Mouse (Mus musculus) CH12.LX (cell line): ENCODE data around the gene Htra1. TPM values are rescaled to one million over a fixed set of nuclear protein-coding genes. Genes with fewer than 3 reads are reported as not detected.

Source experiments
- DNase-seq: peaks from one replicate; pipeline ENCODE4 v3.0.0-alpha.2; 2013; ENCODE audit errors: extremely low read depth
- H3K27ac ChIP-seq: 2 replicates; pipeline ENCODE4 v1.5.1; 2012; ENCODE audit warnings: low read depth, mild to moderate bottlenecking, control low read depth, moderate library complexity; ENCODE audit not compliant: insufficient read depth
- H3K27me3 ChIP-seq: replicated peaks from 2 replicates; pipeline ENCODE3; 2012; ENCODE audit warnings: inconsistent platforms
- H3K36me3 ChIP-seq, 2 experiments: replicated peaks in 1 of 2; 2 replicates each; pipeline versions ENCODE3 to v1.6.1; 2012; ENCODE audit warnings: inconsistent platforms in 1 of 2, low read length in 1 of 2, mild to moderate bottlenecking in 1 of 2, mixed read lengths in 1 of 2, moderate library complexity in 1 of 2; ENCODE audit not compliant: control insufficient read depth in 1 of 2, insufficient read depth in 1 of 2
- H3K4me1 ChIP-seq, 2 experiments: 2 replicates each; pipeline ENCODE4 v1.6.1; 2012; ENCODE audit warnings: inconsistent platforms in 1 of 2, moderate library complexity in 1 of 2; ENCODE audit not compliant: insufficient read depth in 2 of 2, control insufficient read depth in 1 of 2
- H3K4me2 ChIP-seq: 2 replicates; pipeline ENCODE4 v1.6.1; 2012; ENCODE audit warnings: low read depth, mild to moderate bottlenecking, control low read depth; ENCODE audit not compliant: poor library complexity, insufficient read depth, severe bottlenecking
- H3K4me3 ChIP-seq, 3 experiments: fragments of 150-350 bp in 1 of 3; sonication (generic) in 1 of 3; replicated peaks in 1 of 3; 2 replicates each; pipeline versions ENCODE3 to v1.5.1; 2011 to 2012; ENCODE audit warnings: low read depth in 2 of 3, low read length in 2 of 3, mild to moderate bottlenecking in 2 of 3, moderate library complexity in 2 of 3, control low read depth in 1 of 3, improper control_type of control experiment in 1 of 3, inconsistent platforms in 1 of 3, mixed read lengths in 1 of 3; ENCODE audit not compliant: poor library complexity in 1 of 3
- H3K79me2 ChIP-seq: replicated peaks from 2 replicates; pipeline ENCODE4 v1.6.1; 2012; ENCODE audit warnings: mild to moderate bottlenecking, moderate library complexity; ENCODE audit not compliant: control insufficient read depth, poor library complexity, insufficient read depth, severe bottlenecking; ENCODE audit errors: extremely low read depth
- H3K9ac ChIP-seq: 2 replicates; pipeline ENCODE4 v1.6.1; 2012; ENCODE audit warnings: low read depth, mild to moderate bottlenecking, control low read depth, moderate library complexity; ENCODE audit not compliant: insufficient read depth
- H3K9me3 ChIP-seq: replicated peaks from 2 replicates; pipeline ENCODE3; 2012; ENCODE audit warnings: low read length, inconsistent platforms, mixed read lengths
- CHD1 ChIP-seq: IDR thresholded peaks from 2 replicates; pipeline ENCODE4 v1.6.1; 2012; ENCODE audit warnings: low read depth, low read length, improper control_type of control experiment, inconsistent platforms
- E2F4 ChIP-seq: IDR thresholded peaks from 2 replicates; pipeline ENCODE4 v1.6.1; 2011; ENCODE audit warnings: low read depth, low read length, improper control_type of control experiment; ENCODE audit not compliant: insufficient replicate concordance
- EP300 ChIP-seq: IDR thresholded peaks from 2 replicates; pipeline ENCODE4 v1.6.1; 2011; ENCODE audit warnings: low read length, improper control_type of control experiment
- HCFC1 ChIP-seq: IDR thresholded peaks from 2 replicates; pipeline ENCODE4 v1.6.1; 2012; ENCODE audit warnings: low read depth, mild to moderate bottlenecking, inconsistent platforms, low read length, improper control_type of control experiment
- IRF4 ChIP-seq: IDR thresholded peaks from 2 replicates; pipeline ENCODE4 v1.6.1; 2014; ENCODE audit warnings: low read depth, mild to moderate bottlenecking, inconsistent platforms, low read length, improper control_type of control experiment
- JUN ChIP-seq: IDR thresholded peaks from 2 replicates; pipeline ENCODE4 v1.6.1; 2011; ENCODE audit warnings: low read depth, mild to moderate bottlenecking, low read length, improper control_type of control experiment, moderate library complexity; ENCODE audit not compliant: insufficient read depth
- JUND ChIP-seq: conservative IDR thresholded peaks from 2 replicates; pipeline ENCODE4 v1.6.1; 2011; ENCODE audit warnings: low read depth, low read length, improper control_type of control experiment
- KAT2A ChIP-seq: IDR thresholded peaks from 2 replicates; pipeline ENCODE4 v1.6.1; 2012; ENCODE audit warnings: low read length, improper control_type of control experiment, inconsistent platforms; ENCODE audit not compliant: insufficient replicate concordance
- MAFK ChIP-seq: IDR thresholded peaks from 2 replicates; pipeline ENCODE4 v1.6.1; 2011; ENCODE audit warnings: low read length, improper control_type of control experiment; ENCODE audit not compliant: insufficient replicate concordance
- MAX ChIP-seq: IDR thresholded peaks from 2 replicates; pipeline ENCODE4 v1.6.1; 2011; ENCODE audit warnings: low read length, improper control_type of control experiment
- MEF2A ChIP-seq: IDR thresholded peaks from 2 replicates; pipeline ENCODE4 v1.6.1; 2014; ENCODE audit warnings: low read depth, mild to moderate bottlenecking, inconsistent platforms, low read length, improper control_type of control experiment, borderline replicate concordance
- MXI1 ChIP-seq: IDR thresholded peaks from 2 replicates; pipeline ENCODE4 v1.6.1; 2011; ENCODE audit warnings: mild to moderate bottlenecking, low read depth, low read length, improper control_type of control experiment
- NELFE ChIP-seq: IDR thresholded peaks from 2 replicates; pipeline ENCODE4 v1.6.1; 2011; ENCODE audit warnings: low read depth, low read length, improper control_type of control experiment
- POLR2A ChIP-seq: IDR thresholded peaks from 2 replicates; pipeline ENCODE4 v1.6.1; 2011; ENCODE audit warnings: low read depth, mild to moderate bottlenecking, improper control_type of control experiment, low read length
- POLR2AphosphoS2 ChIP-seq: IDR thresholded peaks from 2 replicates; pipeline ENCODE4 v1.6.1; 2011; ENCODE audit warnings: low read depth, low read length, improper control_type of control experiment
- RCOR1 ChIP-seq: conservative IDR thresholded peaks from 2 replicates; pipeline ENCODE4 v1.6.1; 2012; ENCODE audit warnings: low read depth, mild to moderate bottlenecking, inconsistent platforms, low read length, improper control_type of control experiment
- TBP ChIP-seq: conservative IDR thresholded peaks from 2 replicates; pipeline ENCODE4 v1.6.1; 2011; ENCODE audit warnings: low read depth, low read length, improper control_type of control experiment
- TCF12 ChIP-seq: IDR thresholded peaks from 2 replicates; pipeline ENCODE4 v1.6.1; 2014; ENCODE audit warnings: low read depth, mild to moderate bottlenecking, inconsistent platforms, low read length, improper control_type of control experiment
- UBTF ChIP-seq: IDR thresholded peaks from 2 replicates; pipeline ENCODE4 v1.6.1; 2012; ENCODE audit warnings: low read depth, mild to moderate bottlenecking, inconsistent platforms, low read length, improper control_type of control experiment, moderate library complexity
- USF1 ChIP-seq: IDR thresholded peaks from 2 replicates; pipeline ENCODE4 v1.6.1; 2014; ENCODE audit warnings: low read depth, mild to moderate bottlenecking, inconsistent platforms, low read length, improper control_type of control experiment
- USF2 ChIP-seq: conservative IDR thresholded peaks from 2 replicates; pipeline ENCODE4 v1.6.1; 2011; ENCODE audit warnings: low read depth, low read length, improper control_type of control experiment
- ZC3H11A ChIP-seq: IDR thresholded peaks from 2 replicates; pipeline ENCODE4 v1.6.1; 2012; ENCODE audit warnings: low read depth, mild to moderate bottlenecking, inconsistent platforms, low read length, improper control_type of control experiment
- ZKSCAN1 ChIP-seq: IDR thresholded peaks from 2 replicates; pipeline ENCODE4 v1.6.1; 2012; ENCODE audit warnings: low read depth, inconsistent platforms, low read length, improper control_type of control experiment, borderline replicate concordance
- ZMIZ1 ChIP-seq: IDR thresholded peaks from 2 replicates; pipeline ENCODE4 v1.6.1; 2012; ENCODE audit warnings: low read depth, mild to moderate bottlenecking, inconsistent platforms, low read length, improper control_type of control experiment
- dilution Hi-C: fragments of 300-500 bp; cut with MboI; formaldehyde crosslinking; loops from 2 replicates; pipeline ENCODE4 v1.14.3; 2020; ENCODE audit warnings: low sequenced_read_pairs; ENCODE audit not compliant: extremely low pct_unique_long_range_greater_than_20kb, extremely low pct_ligation_motif_present
- in situ Hi-C: fragments of 300-500 bp; cut with MboI; formaldehyde crosslinking; loops from 3 replicates; pipeline ENCODE4 v1.14.3; 2019; ENCODE audit warnings: low sequenced_read_pairs, low pct_ligation_motif_present, low pct_unique_long_range_greater_than_20kb, mixed read lengths
- polyA plus RNA-seq: library from polyadenylated mRNA; unstranded; fragments of >175 nt; gene quantifications from 2 replicates; pipeline ENCODE4 v1.2.1, GENCODE M21; 2012; ENCODE audit warnings: low read depth; ENCODE audit not compliant: insufficient read length
- total RNA-seq, 2 experiments: library from RNA; depleted of rRNA; stranded (reverse); fragments of 300-350 nt in 1 of 2; fragments of >200 nt in 1 of 2; gene quantifications; 2 replicates each; pipeline ENCODE4 v1.2.3; 2012 to 2014

The Htra1 gene
- total and polyA plus RNA-seq, 3 experiments, result not detected

DNA sequence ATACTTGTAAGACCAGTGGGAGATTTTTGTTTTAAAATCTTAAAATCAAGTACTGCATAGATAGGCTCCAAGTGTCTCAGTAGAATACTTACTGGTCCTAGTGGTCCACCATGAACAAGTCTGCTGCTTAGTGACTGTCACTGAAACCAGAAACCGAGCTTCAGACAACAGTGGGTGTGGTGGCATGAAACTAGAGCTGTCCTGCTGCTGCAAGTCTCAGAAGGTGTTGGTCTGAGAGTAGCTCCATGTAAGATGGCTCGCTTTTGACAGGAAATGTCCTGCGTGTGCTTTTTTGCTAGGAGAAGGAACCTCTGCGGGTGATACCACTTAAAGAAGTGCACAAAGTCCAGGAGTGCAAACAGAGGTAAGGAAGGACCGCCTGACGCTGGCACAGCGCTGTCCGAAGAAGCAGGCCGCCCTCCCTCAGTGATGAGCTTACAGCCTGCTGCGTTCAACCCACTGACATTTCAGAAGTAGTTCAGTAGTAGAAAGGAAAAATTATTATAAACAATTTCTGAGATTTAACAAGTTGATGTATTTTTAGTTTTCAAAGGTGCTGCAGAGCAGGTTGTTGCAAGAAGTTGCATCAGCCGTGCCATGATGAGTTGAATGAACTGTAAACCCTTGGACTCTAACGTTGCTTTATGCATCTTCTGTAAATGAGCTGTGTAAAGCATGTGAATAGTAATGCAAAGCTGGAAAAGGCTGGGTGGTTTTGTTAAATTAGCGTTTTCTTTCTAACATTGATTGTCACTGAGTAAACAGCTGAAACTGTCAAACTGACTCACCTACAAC lies 31.1 kb upstream of the Htra1 start:
- no peak for TF ChIP-seq KAT2A
- TF ChIP-seq MXI1, result no peak
- no peak for TF ChIP-seq CHD1
- TF ChIP-seq USF1, result no peak
- no peak for TF ChIP-seq USF2
- no peak for TF ChIP-seq TBP
- TF ChIP-seq NELFE, result no peak
- TF ChIP-seq POLR2A, result no peak
- TF ChIP-seq ZC3H11A, result no peak
- no peak for TF ChIP-seq MAX
- no peak for TF ChIP-seq IRF4
- no peak for TF ChIP-seq POLR2AphosphoS2
- TF ChIP-seq EP300, result no peak
- no peak for TF ChIP-seq E2F4
- TF ChIP-seq JUN, result no peak
- TF ChIP-seq ZKSCAN1, result no peak
- TF ChIP-seq MEF2A, result no peak
- TF ChIP-seq RCOR1, result no peak
- no peak for TF ChIP-seq MAFK
- TF ChIP-seq JUND, result no peak
- DNase-seq, result no peak
- H3K4me3 ChIP-seq, result peak overlapping the region in 1 of 3 experiments; percentile 11
- no peak overlapping the region for H3K27ac ChIP-seq
- no peaks in the 10 kb centered on the region for H3K79me2 ChIP-seq
- dilution Hi-C loops, result no loop called here
- peaks cover 0 to 3% of the 10 kb centered on the region in 2 experiments for H3K36me3 ChIP-seq
- in situ Hi-C loops, result no loop called here
- H3K4me1 ChIP-seq, result peaks cover 8 to 10% of the 10 kb centered on the region in 2 experiments
- peaks cover 2% of the 10 kb centered on the region for H3K27me3 ChIP-seq
- H3K9ac ChIP-seq, result 0 out of 2 replicates have a peak overlapping the region, but pooled peaks have one; percentile 32
- H3K9me3 ChIP-seq, result no peaks in the 10 kb centered on the region
- peak overlapping the region; percentile 46; the same call in 1 of the 2 replicates for H3K4me2 ChIP-seq

DNA sequence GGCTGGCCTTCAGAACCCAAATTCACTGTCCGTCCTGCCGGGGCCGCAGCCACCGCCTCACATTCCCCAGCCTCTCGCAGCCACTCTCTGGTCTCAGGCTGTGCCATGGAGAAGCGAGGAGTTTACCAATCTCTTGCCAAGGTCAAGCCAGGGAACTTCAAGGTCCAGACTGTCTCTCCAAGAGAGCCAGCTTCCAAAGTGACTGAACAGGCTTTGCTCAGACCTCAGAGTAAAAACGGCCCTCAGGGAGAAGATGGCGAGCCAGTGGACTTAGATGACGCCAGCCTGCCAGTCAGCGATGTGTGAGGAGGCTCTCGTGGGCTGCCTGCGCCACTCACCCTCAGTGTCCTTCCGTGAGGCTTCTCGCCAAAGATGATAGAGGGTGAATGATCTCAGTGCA lies 25.1 kb upstream of the Htra1 start:
- Histone ChIP-seq H3K4me3 (no peak overlapping the region), H3K36me3 (peaks cover 0 to 8% of the 10 kb centered on the region in 2 experiments), H3K4me1 (no peaks in the 10 kb centered on the region), H3K4me2 (no peak overlapping the region), H3K9ac (no peak overlapping the region), H3K79me2 (no peaks in the 10 kb centered on the region), H3K27ac (no peak overlapping the region), H3K27me3 (peaks cover 7% of the 10 kb centered on the region), H3K9me3 (no peaks in the 10 kb centered on the region)
- in situ Hi-C loops, result loop anchor here (5.0 kb wide), 1 partner anchor 139 kb away; the partner anchor contains the start of gene Btbd16
- TF ChIP-seq JUND, result no peak
- no peak for TF ChIP-seq MEF2A
- TF ChIP-seq CHD1, result no peak
- no peak for TF ChIP-seq JUN
- no peak for TF ChIP-seq UBTF
- no peak for TF ChIP-seq E2F4
- TF ChIP-seq RCOR1, result no peak
- TF ChIP-seq ZKSCAN1, result no peak
- TF ChIP-seq HCFC1, result no peak
- TF ChIP-seq TCF12, result no peak
- TF ChIP-seq ZMIZ1, result no peak
- TF ChIP-seq ZC3H11A, result no peak
- no peak for DNase-seq
- dilution Hi-C loops, result no loop called here
